Mouse (Mus musculus) E14TG2a.4 (cell line): ENCODE measurements around the gene Gdi1.

Source experiments
- CTCF ChIP-seq: conservative IDR thresholded peaks from 2 replicates; pipeline ENCODE4 v1.5.1; 2014; ENCODE audit warnings: low read length
- NANOG ChIP-seq: IDR thresholded peaks from 2 replicates; pipeline ENCODE4 v1.6.1; 2014; ENCODE audit warnings: borderline replicate concordance, low read length, mixed read lengths
- POU5F1 ChIP-seq: IDR thresholded peaks from 2 replicates; pipeline ENCODE4 v1.6.1; 2014; ENCODE audit warnings: low read length, borderline replicate concordance

- TF ChIP-seq CTCF (no peak), POU5F1 (no peak), NANOG (no peak)
Observed at GRCm38 (mm10) chrX:74298348-74298747, 6.5 kb upstream of the Gdi1 start.
